Mouse (Mus musculus) liver, embryonic 11.5 days (tissue): Measurements from ENCODE around the gene Gpr160. TPM values are rescaled to one million over a fixed set of nuclear protein-coding genes. Genes with fewer than 3 reads are reported as not detected.

Experiments
- ATAC-seq: fragments of 200-750 bp; cut with Nextera tagmentation; replicated peaks from 2 replicates; pipeline ENCODE4 v1.8.0; 2017; ENCODE audit warnings: moderate number of reproducible peaks, mild to moderate bottlenecking, moderate TSS enrichment, moderate library complexity; ENCODE audit not compliant: low FRiP score
- DNase-seq: peaks from one replicate; pipeline ENCODE4 v3.0.0-alpha.2; 2017; ENCODE audit warnings: low spot score
- H3K27ac ChIP-seq: fragments of 300-500 bp; sonication (generic); 2 replicates; pipeline ENCODE4 v1.5.1; 2014; ENCODE audit warnings: mild to moderate bottlenecking, low read depth, low read length, control low read depth
- H3K27me3 ChIP-seq: fragments of 300-500 bp; sonication (generic); replicated peaks from 2 replicates; pipeline ENCODE4 v1.6.1; 2014; ENCODE audit warnings: low read length, mixed read lengths; ENCODE audit not compliant: control insufficient read depth, insufficient read depth
- H3K36me3 ChIP-seq: fragments of 300-500 bp; sonication (generic); 2 replicates; pipeline ENCODE4 v1.6.1; 2014; ENCODE audit warnings: mild to moderate bottlenecking, low read length, moderate library complexity, mixed read lengths; ENCODE audit not compliant: control insufficient read depth, insufficient read depth
- H3K4me1 ChIP-seq: fragments of 300-500 bp; sonication (generic); replicated peaks from 2 replicates; pipeline ENCODE4 v1.6.1; 2014; ENCODE audit warnings: low read length, mixed read lengths; ENCODE audit not compliant: control insufficient read depth, insufficient read depth
- H3K4me2 ChIP-seq: fragments of 300-500 bp; sonication (generic); 2 replicates; pipeline ENCODE4 v1.6.1; 2014; ENCODE audit warnings: mild to moderate bottlenecking, control low read depth, moderate library complexity
- H3K4me3 ChIP-seq: fragments of 300-500 bp; sonication (generic); 2 replicates; pipeline ENCODE4 v1.5.1; 2014; ENCODE audit warnings: low read depth, low read length, control low read depth
- H3K9ac ChIP-seq: fragments of 300-500 bp; sonication (generic); 2 replicates; pipeline ENCODE4 v1.6.1; 2014; ENCODE audit warnings: low read depth, low read length, control low read depth
- H3K9me3 ChIP-seq: fragments of 300-500 bp; sonication (generic); 2 replicates; pipeline ENCODE4 v1.6.1; 2016; ENCODE audit warnings: low read length, inconsistent platforms, mixed read lengths; ENCODE audit not compliant: control insufficient read depth
- WGBS: fragments of 180-500 bp; shearing (Covaris S2); extraction: QIAGEN DNeasy Blood & Tissue Kit; methylation state at CpG from one replicate; pipeline ENCODE4 v1.1.7; 2014; 5-methylcytosine and 5-hydroxymethylcytosine counted together
- polyA plus RNA-seq: library from polyadenylated mRNA; unstranded; fragments of >200 nt; fragmentation: Nextera tagmentation; extraction: Ambion mirVana; gene quantifications from 2 replicates; pipeline ENCODE4 v1.2.1, GENCODE M21; 2014

Gene Gpr160
- polyA plus RNA-seq, 1 experiment from 2014 or later: 1.4 TPM

- Histone ChIP-seq H3K4me1 (no peaks in the 10 kb centered on the region), H3K27me3 (no peaks in the 10 kb centered on the region), H3K27ac (no peak overlapping the region), H3K9me3 (no peaks in the 10 kb centered on the region), H3K9ac (no peak overlapping the region), H3K4me2 (no peak overlapping the region), H3K36me3 (no peaks in the 10 kb centered on the region), H3K4me3 (no peak overlapping the region)
- no peak for DNase-seq
- 88% methylated on average over 1 of the region's 1 CpGs for WGBS
- no peak for ATAC-seq
Observed at GRCm38 (mm10) chr3:30869995-30870394, 14.2 kb downstream of the Gpr160 start.

GRCm38 (mm10) chr3:30876709-30877108, 21.0 kb downstream of the Gpr160 start:
- Histone ChIP-seq H3K27me3 (no peaks in the 10 kb centered on the region), H3K4me3 (no peak overlapping the region), H3K9ac (no peak overlapping the region), H3K4me1 (no peaks in the 10 kb centered on the region), H3K4me2 (no peak overlapping the region), H3K36me3 (no peaks in the 10 kb centered on the region), H3K9me3 (no peaks in the 10 kb centered on the region), H3K27ac (no peak overlapping the region)
- ATAC-seq (no peak), DNase-seq (no peak)
- 76% methylated on average over 6 of the region's 6 CpGs for WGBS

DNA sequence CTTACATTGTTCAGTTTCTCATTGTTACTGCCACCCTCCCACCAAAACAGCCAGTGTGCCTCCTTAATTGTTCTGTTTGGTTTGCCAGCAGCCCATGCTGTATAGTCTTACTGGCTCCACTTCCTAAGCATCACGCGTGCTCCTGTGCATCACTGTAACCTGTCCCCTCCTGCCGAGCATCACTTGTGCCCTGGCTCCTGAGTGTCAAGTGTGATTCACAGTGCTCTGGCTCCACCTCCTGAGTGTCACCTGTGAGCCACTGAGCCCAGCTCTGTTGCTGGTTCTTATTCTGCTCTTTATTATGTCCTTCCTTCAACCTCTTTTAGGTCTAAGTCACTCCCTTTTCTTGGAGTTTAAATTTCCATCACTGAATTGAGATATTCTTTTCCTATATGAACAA, 31.7 kb downstream of the Gpr160 start:
- DNase-seq (no peak), ATAC-seq (no peak)
- Histone ChIP-seq H3K9ac (no peak overlapping the region), H3K27ac (no peak overlapping the region), H3K4me2 (no peak overlapping the region), H3K4me1 (no peaks in the 10 kb centered on the region), H3K36me3 (no peaks in the 10 kb centered on the region), H3K4me3 (no peak overlapping the region), H3K9me3 (no peaks in the 10 kb centered on the region), H3K27me3 (no peaks in the 10 kb centered on the region)
- WGBS: 91% methylated on average over 3 of the region's 3 CpGs

GRCm38 (mm10) chr3:30889014-30889413, 33.3 kb downstream of the Gpr160 start:
- H3K27me3 ChIP-seq: no peaks in the 10 kb centered on the region
- ATAC-seq (no peak), DNase-seq (no peak)
- H3K9ac ChIP-seq: no peak overlapping the region
- WGBS: 48% methylated on average over 1 of the region's 1 CpGs
- no peaks in the 10 kb centered on the region for H3K4me1 ChIP-seq
- no peak overlapping the region for H3K4me3 ChIP-seq
- H3K4me2 ChIP-seq: no peak overlapping the region
- no peak overlapping the region for H3K27ac ChIP-seq
- H3K36me3 ChIP-seq: no peaks in the 10 kb centered on the region
- H3K9me3 ChIP-seq: no peaks in the 10 kb centered on the region

- Histone ChIP-seq H3K9me3 (no peaks in the 10 kb centered on the region), H3K4me2 (no peak overlapping the region), H3K27ac (no peak overlapping the region), H3K4me3 (no peak overlapping the region), H3K36me3 (no peaks in the 10 kb centered on the region; the same call in 1 of the 2 replicates), H3K9ac (no peak overlapping the region), H3K4me1 (no peaks in the 10 kb centered on the region), H3K27me3 (no peaks in the 10 kb centered on the region)
- ATAC-seq (no peak), DNase-seq (no peak)
- 83% methylated on average over 5 of the region's 5 CpGs for WGBS
Observed at GRCm38 (mm10) chr3:30896721-30897120, 41.0 kb downstream of the Gpr160 start.

DNA sequence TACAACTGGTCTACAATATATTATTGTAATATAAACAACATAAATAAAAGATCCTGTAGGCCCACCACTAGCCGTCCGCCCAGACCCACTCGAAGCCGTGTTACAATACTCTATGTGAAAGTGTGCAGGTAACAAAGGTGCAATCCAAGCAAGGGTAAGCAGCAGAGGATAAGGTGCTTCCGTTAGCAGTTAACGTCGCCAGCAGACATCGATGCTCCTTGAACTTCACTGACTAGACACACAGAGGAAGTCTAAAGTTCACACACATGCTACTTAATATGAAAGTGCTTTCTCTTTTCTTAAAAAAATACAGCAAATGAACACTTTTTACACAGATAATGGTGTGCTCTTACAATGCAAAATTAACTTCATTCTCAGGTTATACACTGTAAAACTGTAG, 43.7 kb downstream of the Gpr160 start:
- 95% methylated on average over 8 of the region's 8 CpGs for WGBS
- Histone ChIP-seq H3K4me3 (no peak overlapping the region), H3K27me3 (no peaks in the 10 kb centered on the region), H3K4me1 (no peaks in the 10 kb centered on the region), H3K9ac (no peak overlapping the region), H3K4me2 (no peak overlapping the region), H3K27ac (no peak overlapping the region), H3K36me3 (peaks cover 2% of the 10 kb centered on the region; the same call in 1 of the 2 replicates), H3K9me3 (no peaks in the 10 kb centered on the region)
- DNase-seq (no peak), ATAC-seq (no peak)

- no peaks in the 10 kb centered on the region for H3K9me3 ChIP-seq
- no peak overlapping the region for H3K4me2 ChIP-seq
- DNase-seq (no peak), ATAC-seq (no peak)
- H3K4me1 ChIP-seq: no peaks in the 10 kb centered on the region
- WGBS: 81% methylated on average over 1 of the region's 1 CpGs
- no peak overlapping the region for H3K4me3 ChIP-seq
- peaks cover 12% of the 10 kb centered on the region for H3K36me3 ChIP-seq
- H3K27me3 ChIP-seq: no peaks in the 10 kb centered on the region
- no peak overlapping the region for H3K9ac ChIP-seq
- H3K27ac ChIP-seq: no peak overlapping the region
Observed at GRCm38 (mm10) chr3:30904658-30905057, 48.9 kb downstream of the Gpr160 start.

DNA sequence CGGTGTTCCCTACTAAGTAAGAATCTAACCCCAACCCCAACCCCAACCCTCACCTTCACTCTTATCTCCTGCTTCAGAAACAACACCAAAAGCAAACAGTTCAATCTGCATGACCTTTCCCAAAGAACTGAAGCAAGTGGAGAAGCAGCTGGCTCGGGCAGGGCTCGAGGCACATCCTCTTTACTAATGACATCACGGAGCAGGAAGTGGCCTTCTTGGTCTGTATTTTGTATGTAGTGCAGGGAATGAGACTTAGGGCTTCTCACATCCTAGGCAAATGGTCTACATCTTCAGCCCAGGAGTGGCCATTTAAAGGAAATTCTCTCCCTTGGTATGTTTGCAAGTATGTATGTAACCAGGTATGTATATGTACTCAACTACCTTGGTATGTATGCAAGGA, 61.4 kb downstream of the Gpr160 start:
- DNase-seq (no peak), ATAC-seq (no peak)
- Histone ChIP-seq H3K27me3 (no peaks in the 10 kb centered on the region), H3K4me3 (no peak overlapping the region), H3K9me3 (no peaks in the 10 kb centered on the region), H3K4me1 (no peaks in the 10 kb centered on the region), H3K36me3 (peaks cover 12% of the 10 kb centered on the region; the same call in 1 of the 2 replicates), H3K27ac (no peak overlapping the region), H3K4me2 (no peak overlapping the region), H3K9ac (no peak overlapping the region)
- 57% methylated on average over 4 of the region's 4 CpGs for WGBS

- Histone ChIP-seq H3K4me3 (no peak overlapping the region), H3K4me2 (no peak overlapping the region), H3K27me3 (no peaks in the 10 kb centered on the region), H3K4me1 (no peaks in the 10 kb centered on the region), H3K9ac (no peak overlapping the region), H3K36me3 (peaks cover 8% of the 10 kb centered on the region; the same call in 1 of the 2 replicates), H3K9me3 (no peaks in the 10 kb centered on the region), H3K27ac (no peak overlapping the region)
- DNase-seq (no peak), ATAC-seq (no peak)
- whole genome bisulfite sequencing: 88% methylated on average over 3 of the region's 3 CpGs
Observed at GRCm38 (mm10) chr3:30927664-30928063, 71.9 kb downstream of the Gpr160 start.
